Mouse (Mus musculus): ENCODE measurements at regions not wholly inside any gene's neighbourhood (a gene's known extent, or its start where the extent isn't known, plus 50 kb on each side); places are given as distances from the start of the nearest gene placed in this dataset.

GRCm38 (mm10) chr13:102132154-102132553 lies 364.1 kb upstream of the Pik3r1 start:
- DNase-seq (ENCODE audit: low spot score in 2 of 2): no peak

- no peak for DNase-seq (ENCODE audit: low spot score in 2 of 2)
Observed at GRCm38 (mm10) chr13:102132696-102133095, 364.7 kb upstream of the Pik3r1 start.

- DNase-seq (ENCODE audit: low spot score in 2 of 2): no peak
Observed at GRCm38 (mm10) chr13:102135210-102135609, 367.2 kb upstream of the Pik3r1 start.

GRCm38 (mm10) chr13:102142986-102143385 lies 375.0 kb upstream of the Pik3r1 start:
- no peak for DNase-seq (ENCODE audit: low spot score in 2 of 2)

DNA sequence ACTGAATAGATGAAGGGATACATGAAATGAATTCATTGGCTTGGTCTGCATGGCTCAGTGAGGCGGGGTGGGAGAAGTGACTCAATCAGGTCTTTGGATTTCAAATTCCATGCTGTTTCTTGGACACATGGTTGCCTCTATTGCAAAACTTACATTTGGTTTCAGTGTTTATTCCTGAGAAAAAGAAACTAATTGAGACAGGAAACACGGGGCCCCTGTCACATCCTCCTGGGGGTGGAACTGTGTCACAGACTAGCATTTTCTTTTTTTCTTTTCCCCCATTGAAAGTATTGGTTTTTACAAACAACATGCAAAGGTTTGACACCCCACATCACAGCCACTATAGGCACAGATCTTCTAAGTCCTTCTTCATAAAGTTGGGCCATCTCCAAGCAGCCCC lies 375.8 kb upstream of the Pik3r1 start:
- no peak for DNase-seq (ENCODE audit: low spot score in 2 of 2)

GRCm38 (mm10) chr13:102148039-102148438 lies 380.0 kb upstream of the Pik3r1 start:
- no peak for DNase-seq (ENCODE audit: low spot score in 2 of 2)

GRCm38 (mm10) chr13:102153785-102154608 lies 386.0 kb upstream of the Pik3r1 start:
- no peak for DNase-seq (ENCODE audit: low spot score in 2 of 2)

- DNase-seq (ENCODE audit: low spot score in 2 of 2): no peak
Observed at GRCm38 (mm10) chr13:102154609-102154899, 386.5 kb upstream of the Pik3r1 start.

DNA sequence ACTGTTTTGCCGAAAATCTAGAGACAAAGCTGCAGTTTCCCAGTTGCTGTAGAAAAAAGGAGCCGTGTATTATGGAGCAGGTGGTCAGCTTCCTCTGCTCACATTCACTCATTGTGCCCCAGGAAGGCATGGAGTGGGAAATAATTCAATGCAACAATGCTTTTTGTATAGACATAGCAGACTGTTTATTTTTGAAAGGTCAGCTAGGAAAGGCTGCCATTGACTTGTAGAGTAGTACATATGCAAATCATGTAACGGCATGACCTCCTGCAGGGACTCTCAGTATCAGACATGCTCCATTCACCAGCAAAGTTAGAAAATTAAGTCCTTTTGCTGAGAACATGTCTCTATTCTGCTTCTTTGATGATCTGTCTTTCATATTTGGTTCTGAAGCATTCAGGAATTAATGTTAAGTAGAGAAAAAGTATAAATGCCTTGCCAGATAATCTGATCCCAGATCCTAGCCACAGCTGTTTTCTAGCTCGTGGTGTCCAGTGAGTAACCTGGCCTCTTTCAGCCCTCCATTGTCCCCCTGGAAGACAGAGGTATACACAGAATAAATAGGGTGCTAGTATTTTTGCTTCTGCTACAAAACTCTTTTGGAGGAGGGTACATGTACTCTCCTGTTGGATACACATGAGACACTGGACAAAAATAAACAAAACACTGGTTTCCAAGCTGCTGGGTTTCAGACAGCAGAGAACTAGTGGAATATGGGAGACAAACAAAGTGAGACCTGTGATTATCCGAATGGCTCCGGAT lies 389.5 kb upstream of the Pik3r1 start:
- DNase-seq (ENCODE audit: low spot score in 2 of 2): no peak

DNA sequence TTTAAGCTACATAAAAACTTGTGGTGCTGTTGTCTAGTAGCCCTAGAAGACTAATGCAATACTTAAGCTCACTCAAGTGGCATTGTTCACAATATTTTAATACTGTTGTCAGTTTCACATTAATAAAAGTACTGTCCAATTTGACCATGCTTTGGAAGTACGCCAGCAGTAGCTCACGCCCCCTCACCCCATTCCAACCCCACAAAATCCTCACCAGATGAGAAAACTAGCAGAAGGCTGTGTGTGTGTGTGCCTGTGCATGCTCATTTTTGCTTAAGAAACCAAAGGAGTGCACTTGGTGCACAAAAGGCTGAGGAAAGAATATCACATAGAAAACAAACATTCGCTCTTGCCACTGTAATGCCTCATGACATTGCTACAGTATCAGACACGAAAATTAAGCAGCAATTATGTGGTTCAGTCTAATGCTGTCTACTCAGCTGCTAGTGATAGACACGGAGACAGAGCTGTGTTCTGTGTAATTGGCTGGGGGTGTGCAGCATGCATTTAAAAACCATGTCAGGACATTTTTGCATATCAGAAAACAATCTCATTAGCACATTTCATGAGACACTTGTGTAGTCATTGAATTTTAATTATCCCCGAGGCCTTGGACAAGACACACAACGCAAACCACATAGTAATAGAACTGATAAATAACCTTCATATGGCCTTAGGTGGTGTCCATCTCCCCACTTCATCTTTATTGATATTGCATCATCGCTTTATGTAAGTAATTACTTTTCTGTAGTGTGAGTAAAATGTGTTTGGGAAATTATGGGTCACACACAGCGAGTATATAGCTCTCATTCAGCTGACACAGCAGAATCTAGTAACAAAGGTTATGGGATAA lies 405.6 kb upstream of the Pik3r1 start:
- DNase-seq (ENCODE audit: low spot score in 2 of 2): no peak

- DNase-seq (ENCODE audit: low spot score in 2 of 2): no peak
Observed at GRCm38 (mm10) chr13:102174431-102174830, 406.4 kb upstream of the Pik3r1 start.

DNA sequence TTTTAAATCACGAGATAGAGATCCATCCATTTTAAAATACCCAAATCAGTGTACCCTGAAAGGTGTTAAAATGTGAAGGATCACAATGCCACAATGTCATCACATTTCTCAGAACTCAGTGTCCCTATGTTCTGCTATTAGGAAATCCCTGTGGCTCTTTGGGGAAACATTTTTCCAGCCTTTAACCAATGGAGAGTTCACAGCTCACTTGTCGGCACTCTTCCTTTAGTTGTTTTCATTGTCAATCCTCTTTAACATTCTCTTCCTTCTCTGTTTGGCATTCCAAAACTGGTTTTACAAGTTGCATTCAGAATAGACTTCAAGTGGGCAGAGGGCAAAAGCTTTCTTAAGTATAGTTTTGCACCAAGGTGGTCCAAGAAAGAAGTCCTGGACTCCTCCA lies 406.9 kb upstream of the Pik3r1 start:
- DNase-seq (ENCODE audit: low spot score in 2 of 2): no peak

DNA sequence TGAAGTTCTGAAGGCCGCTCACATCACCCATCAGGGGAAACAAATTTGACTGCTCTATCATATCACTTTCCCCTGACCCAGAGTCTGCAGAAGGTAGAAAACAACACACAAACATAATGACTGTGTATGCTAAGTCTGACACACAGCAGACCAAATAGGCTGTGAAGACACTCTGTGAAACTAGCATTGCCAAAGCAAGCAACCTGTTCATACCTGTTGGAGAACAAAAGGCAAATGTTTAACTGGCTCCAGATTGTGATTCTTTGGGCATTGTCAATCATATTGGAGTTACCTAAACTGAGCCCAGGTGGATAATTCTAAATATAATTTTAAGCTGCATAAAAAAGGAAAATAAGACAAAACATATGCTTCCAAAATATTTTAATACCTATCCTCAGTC lies 407.4 kb upstream of the Pik3r1 start:
- no peak for DNase-seq (ENCODE audit: low spot score in 2 of 2)

- DNase-seq (ENCODE audit: low spot score in 2 of 2): no peak
Observed at GRCm38 (mm10) chr13:102176456-102176855, 408.4 kb upstream of the Pik3r1 start.

- no peak for DNase-seq (ENCODE audit: low spot score in 2 of 2)
Observed at GRCm38 (mm10) chr13:102194716-102195115, 426.7 kb upstream of the Pik3r1 start.

DNA sequence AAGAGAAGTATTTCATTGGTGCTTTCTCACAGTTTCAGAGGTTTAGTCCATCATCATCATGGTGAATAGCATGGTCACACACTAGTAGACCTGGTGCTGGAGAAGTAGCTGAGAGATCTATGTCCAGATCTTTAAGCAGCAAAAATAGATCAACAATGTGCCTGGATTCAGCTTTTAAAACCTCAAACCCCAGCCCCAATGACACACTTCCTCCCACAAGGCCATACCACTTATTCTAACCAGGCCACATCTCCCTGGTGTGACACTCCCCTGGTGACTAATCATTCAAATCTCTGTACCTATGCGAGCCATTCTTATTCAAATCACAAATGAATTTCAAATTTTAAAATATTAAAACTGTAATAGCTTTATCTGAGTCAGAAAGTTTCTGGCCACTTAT lies 434.3 kb upstream of the Pik3r1 start:
- no peak for DNase-seq (ENCODE audit: low spot score in 2 of 2)

GRCm38 (mm10) chr13:102218486-102218885 lies 450.5 kb upstream of the Pik3r1 start:
- no peak for DNase-seq (ENCODE audit: low spot score in 2 of 2)

DNA sequence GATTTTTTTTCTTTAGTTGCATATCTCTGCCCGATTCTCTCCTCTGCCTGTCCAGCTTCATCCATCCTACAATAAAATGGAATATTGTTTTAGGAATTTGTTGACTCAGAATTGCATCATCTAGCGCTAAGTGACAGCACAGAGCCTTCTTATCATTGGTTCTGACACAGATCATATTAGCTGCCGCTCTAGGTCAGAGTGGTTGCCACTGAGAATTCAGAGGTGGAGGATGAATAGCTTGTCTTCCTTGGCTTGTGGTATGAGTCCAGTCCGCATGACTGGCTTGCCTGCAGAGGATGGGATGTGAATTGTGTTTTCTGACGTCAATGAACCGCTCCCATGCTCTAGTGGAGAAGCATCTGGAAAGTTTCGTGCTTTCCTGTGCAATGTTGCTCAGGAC lies 462.3 kb upstream of the Cd180 start:
- DNase-seq (ENCODE audit: low spot score in 2 of 2): no peak

GRCm38 (mm10) chr13:102232291-102232936 lies 460.9 kb upstream of the Cd180 start:
- peak in 1 of 2 experiments; percentile 35 for DNase-seq (ENCODE audit: low spot score in 2 of 2)

- DNase-seq (ENCODE audit: low spot score in 2 of 2): no peak
Observed at GRCm38 (mm10) chr13:102250884-102251283, 442.5 kb upstream of the Cd180 start.

DNA sequence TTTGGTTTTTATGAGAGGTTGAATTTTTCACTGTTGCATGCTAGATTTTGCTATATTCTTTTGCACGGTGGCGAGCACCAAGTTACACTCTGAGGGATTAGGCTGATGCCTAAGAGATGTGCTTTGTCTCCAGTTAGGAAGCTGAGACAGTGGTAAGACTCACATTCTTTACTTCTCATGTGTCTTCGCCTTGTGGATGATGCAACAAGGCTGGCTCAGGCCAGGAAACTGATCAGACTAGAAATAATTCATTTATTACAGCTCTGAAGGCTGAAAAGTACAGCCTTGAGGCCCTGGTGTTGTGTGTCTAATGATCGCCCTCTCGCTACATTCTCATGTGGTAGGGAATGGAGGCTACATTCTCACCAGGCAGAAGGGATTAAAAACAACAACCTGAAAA lies 441.6 kb upstream of the Cd180 start:
- DNase-seq (ENCODE audit: low spot score in 2 of 2): no peak
